Mouse (Mus musculus) MEL (cell line): ENCODE data around the gene Ankra2. TPM values are rescaled to one million over a fixed set of nuclear protein-coding genes. Genes with fewer than 3 reads are reported as not detected.

Experiments used
- DNase-seq: peaks from one replicate; pipeline ENCODE4 v3.0.0; 2011; ENCODE audit warnings: low read depth, low spot score
- H3K27ac ChIP-seq: 2 replicates; pipeline ENCODE4 v1.5.1; 2012; ENCODE audit warnings: low read depth, mild to moderate bottlenecking, control low read depth, low read length, moderate library complexity; ENCODE audit not compliant: control insufficient read depth
- H3K27me3 ChIP-seq, 2 experiments: fragments of 150-350 bp in 1 of 2; sonication (generic) in 1 of 2; 2 replicates each; pipeline ENCODE4 v1.6.1; 2012; ENCODE audit warnings: low read length in 2 of 2, mild to moderate bottlenecking in 2 of 2, improper control_type of control experiment in 1 of 2, moderate library complexity in 1 of 2; ENCODE audit not compliant: insufficient read depth in 2 of 2, control insufficient read depth in 1 of 2
- H3K36me3 ChIP-seq, 2 experiments: 2 replicates each; pipeline ENCODE4 v1.6.1; 2012 to 2014; ENCODE audit warnings: low read length in 2 of 2, improper control_type of control experiment in 1 of 2, inconsistent platforms in 1 of 2, mild to moderate bottlenecking in 1 of 2; ENCODE audit not compliant: insufficient read depth in 2 of 2, control insufficient read depth in 1 of 2
- H3K4me1 ChIP-seq, 2 experiments: fragments of 150-350 bp in 1 of 2; sonication (generic) in 1 of 2; 2 replicates each; pipeline ENCODE4 v1.6.1; 2012; ENCODE audit warnings: low read length in 2 of 2, improper control_type of control experiment in 1 of 2, mild to moderate bottlenecking in 1 of 2; ENCODE audit not compliant: insufficient read depth in 2 of 2, control insufficient read depth in 1 of 2
- H3K4me3 ChIP-seq, 2 experiments: fragments of 150-350 bp in 1 of 2; sonication (generic) in 1 of 2; 2 replicates each; pipeline ENCODE4 v1.5.1; 2012; ENCODE audit warnings: low read depth in 2 of 2, low read length in 2 of 2, mild to moderate bottlenecking in 2 of 2, moderate library complexity in 2 of 2, control low read depth in 1 of 2, improper control_type of control experiment in 1 of 2; ENCODE audit not compliant: control insufficient read depth in 1 of 2, insufficient read depth in 1 of 2
- H3K79me2 ChIP-seq: 2 replicates; pipeline ENCODE4 v1.6.1; 2012; ENCODE audit warnings: mild to moderate bottlenecking, low read length, moderate library complexity; ENCODE audit not compliant: control insufficient read depth, poor library complexity, insufficient read depth
- H3K9ac ChIP-seq: 2 replicates; pipeline ENCODE4 v1.6.1; 2012; ENCODE audit warnings: low read depth, mild to moderate bottlenecking, control low read depth, low read length, moderate library complexity; ENCODE audit not compliant: control insufficient read depth, poor library complexity, severe bottlenecking
- H3K9me3 ChIP-seq: fragments of 150-350 bp; sonication (generic); replicated peaks from 2 replicates; pipeline ENCODE4 v1.6.1; 2012; ENCODE audit warnings: mild to moderate bottlenecking, low read length, improper control_type of control experiment, moderate library complexity; ENCODE audit not compliant: insufficient read depth
- BHLHE40 ChIP-seq: IDR thresholded peaks from 2 replicates; pipeline ENCODE4 v1.6.1; 2012; ENCODE audit warnings: low read depth, mild to moderate bottlenecking, inconsistent platforms, low read length, improper control_type of control experiment, borderline replicate concordance
- CHD1 ChIP-seq: IDR thresholded peaks from 2 replicates; pipeline ENCODE4 v1.6.1; 2012; ENCODE audit warnings: low read depth, mild to moderate bottlenecking, inconsistent platforms, low read length, improper control_type of control experiment
- E2F4 ChIP-seq: IDR thresholded peaks from 2 replicates; pipeline ENCODE4 v1.6.1; 2011; ENCODE audit warnings: low read depth, low read length, improper control_type of control experiment, borderline replicate concordance
- GABPA ChIP-seq: IDR thresholded peaks from 2 replicates; pipeline ENCODE4 v1.6.1; 2012; ENCODE audit warnings: low read depth, mild to moderate bottlenecking, inconsistent platforms, low read length, improper control_type of control experiment, moderate library complexity
- GATA1 ChIP-seq: IDR thresholded peaks from 2 replicates; pipeline ENCODE4 v1.6.1; 2011; ENCODE audit warnings: low read depth, low read length, improper control_type of control experiment
- JUND ChIP-seq: IDR thresholded peaks from 2 replicates; pipeline ENCODE4 v1.6.1; 2011; ENCODE audit warnings: low read depth, mild to moderate bottlenecking, improper control_type of control experiment, low read length
- MAX ChIP-seq: IDR thresholded peaks from 2 replicates; pipeline ENCODE4 v1.6.1; 2011; ENCODE audit warnings: low read length, improper control_type of control experiment
- MEF2A ChIP-seq: IDR thresholded peaks from 2 replicates; pipeline ENCODE4 v1.6.1; 2014; ENCODE audit warnings: low read depth, mild to moderate bottlenecking, inconsistent platforms, low read length, improper control_type of control experiment; ENCODE audit not compliant: poor library complexity, insufficient replicate concordance, severe bottlenecking; ENCODE audit errors: extremely low read depth
- MXI1 ChIP-seq: IDR thresholded peaks from 2 replicates; pipeline ENCODE4 v1.6.1; 2011; ENCODE audit warnings: mild to moderate bottlenecking, low read depth, low read length, improper control_type of control experiment
- MYB ChIP-seq: IDR thresholded peaks from 2 replicates; pipeline ENCODE4 v1.6.1; 2011; ENCODE audit warnings: mild to moderate bottlenecking, low read depth, low read length, improper control_type of control experiment
- MYC ChIP-seq: IDR thresholded peaks from 2 replicates; pipeline ENCODE4 v1.6.1; 2011; ENCODE audit warnings: low read depth, mild to moderate bottlenecking, low read length, improper control_type of control experiment, moderate library complexity
- NELFE ChIP-seq: IDR thresholded peaks from 2 replicates; pipeline ENCODE4 v1.6.1; 2011; ENCODE audit warnings: low read depth, low read length, improper control_type of control experiment
- POLR2A ChIP-seq, 2 experiments: IDR thresholded peaks; 2 replicates each; pipeline ENCODE4 v1.6.1; 2011 to 2012; ENCODE audit warnings: low read length in 2 of 2, mild to moderate bottlenecking in 2 of 2, control low read depth in 1 of 2, improper control_type of control experiment in 1 of 2, low read depth in 1 of 2, moderate library complexity in 1 of 2; ENCODE audit not compliant: control insufficient read depth in 1 of 2, insufficient read depth in 1 of 2, poor library complexity in 1 of 2
- POLR2AphosphoS2 ChIP-seq: IDR thresholded peaks from 2 replicates; pipeline ENCODE4 v1.6.1; 2011; ENCODE audit warnings: low read length, improper control_type of control experiment
- RAD21 ChIP-seq: IDR thresholded peaks from 2 replicates; pipeline ENCODE4 v1.6.1; 2011; ENCODE audit warnings: mild to moderate bottlenecking, low read depth, low read length, improper control_type of control experiment
- TAL1 ChIP-seq: IDR thresholded peaks from 2 replicates; pipeline ENCODE4 v1.6.1; 2012; ENCODE audit warnings: mild to moderate bottlenecking, inconsistent platforms, low read length, moderate library complexity, mixed read lengths
- TBP ChIP-seq: IDR thresholded peaks from 2 replicates; pipeline ENCODE4 v1.8.0; 2011; ENCODE audit warnings: low read depth, low read length, improper control_type of control experiment
- UBTF ChIP-seq: IDR thresholded peaks from 2 replicates; pipeline ENCODE4 v1.6.1; 2012; ENCODE audit warnings: low read depth, mild to moderate bottlenecking, inconsistent platforms, low read length, improper control_type of control experiment, moderate library complexity, borderline replicate concordance; ENCODE audit not compliant: insufficient read depth
- USF1 ChIP-seq: IDR thresholded peaks from 2 replicates; pipeline ENCODE4 v1.6.1; 2014; ENCODE audit warnings: low read depth, mild to moderate bottlenecking, inconsistent platforms, low read length, improper control_type of control experiment, moderate library complexity
- ZC3H11A ChIP-seq: IDR thresholded peaks from 2 replicates; pipeline ENCODE4 v1.6.1; 2012; ENCODE audit warnings: low read depth, mild to moderate bottlenecking, inconsistent platforms, low read length, improper control_type of control experiment
- ZKSCAN1 ChIP-seq: IDR thresholded peaks from 2 replicates; pipeline ENCODE4 v1.6.1; 2012; ENCODE audit warnings: low read depth, mild to moderate bottlenecking, inconsistent platforms, low read length, improper control_type of control experiment, moderate library complexity
- ZMIZ1 ChIP-seq: IDR thresholded peaks from 2 replicates; pipeline ENCODE4 v1.6.1; 2012; ENCODE audit warnings: low read depth, mild to moderate bottlenecking, inconsistent platforms, low read length, improper control_type of control experiment, moderate library complexity
- ZNF384 ChIP-seq: IDR thresholded peaks from 2 replicates; pipeline ENCODE4 v1.6.1; 2012; ENCODE audit warnings: low read depth, mild to moderate bottlenecking, inconsistent platforms, low read length, improper control_type of control experiment
- polyA plus RNA-seq, 2 experiments: library from polyadenylated mRNA; stranded (reverse) in 1 of 2; unstranded in 1 of 2; fragments of >175 nt in 1 of 2; fragments of >200 nt in 1 of 2; gene quantifications; 2 replicates each; pipeline versions ENCODE4 v1.2.1 to v1.2.4; 2012; ENCODE audit warnings: low replicate concordance in 2 of 2, low read depth in 1 of 2; ENCODE audit not compliant: insufficient read length in 2 of 2, insufficient read depth in 1 of 2, missing spikeins in 1 of 2
- total RNA-seq: library from RNA; depleted of rRNA; stranded (reverse); fragments of 300-350 nt; gene quantifications from 2 replicates; pipeline ENCODE4 v1.2.3, GENCODE M21; 2012

Ankra2 gene
- total and polyA plus RNA-seq, 3 experiments: 10.4 to 14.7 TPM; not detected in 1

- peak overlapping the region; percentile 56 to 90 for H3K4me3 ChIP-seq
- H3K36me3 ChIP-seq: peaks cover 45 to 54% of the 10 kb centered on the region in 2 experiments
- H3K27ac ChIP-seq: peak overlapping the region; percentile 40; the same call in 1 of the 2 replicates
- DNase-seq: no peak
- H3K9ac ChIP-seq: peak overlapping the region; percentile 98
- H3K9me3 ChIP-seq: no peaks in the 10 kb centered on the region
- no peaks in the 10 kb centered on the region for H3K27me3 ChIP-seq
- H3K79me2 ChIP-seq: peaks cover 47% of the 10 kb centered on the region
- H3K4me1 ChIP-seq: peaks cover 9 to 21% of the 10 kb centered on the region in 2 experiments
- no peak for TF ChIP-seq RAD21
- TF ChIP-seq E2F4: no peak
- peak; percentile 23; the same call in 1 of the 2 replicates for TF ChIP-seq NELFE
- no peak for TF ChIP-seq BHLHE40
- TF ChIP-seq GABPA: no peak
- TF ChIP-seq MXI1: 0 out of 2 replicates have a peak, but pooled peaks have one; percentile 12
- no peak for TF ChIP-seq JUND
- 0 out of 2 replicates have a peak, but pooled peaks have one; percentile 18 for TF ChIP-seq MAX
- peak; percentile 17; the same call in 1 of the 2 replicates for TF ChIP-seq POLR2AphosphoS2
These were observed 52.2 kb downstream of the Ankra2 start for GRCm38 (mm10) chr13:98315124-98315523.

- Histone ChIP-seq H3K27me3 (no peaks in the 10 kb centered on the region), H3K9ac (peak overlapping the region; percentile 98), H3K4me1 (peaks cover 9 to 21% of the 10 kb centered on the region in 2 experiments), H3K27ac (peak overlapping the region; percentile 72), H3K4me3 (peak overlapping the region; percentile 63 to 90), H3K79me2 (peaks cover 44% of the 10 kb centered on the region), H3K9me3 (no peaks in the 10 kb centered on the region), H3K36me3 (peaks cover 36 to 46% of the 10 kb centered on the region in 2 experiments)
- no peak for DNase-seq
- TF ChIP-seq NELFE (no peak), UBTF (0 out of 2 replicates have a peak, but pooled peaks have one; percentile 21), ZNF384 (peak; percentile 28; the same call in 1 of the 2 replicates)
These were observed 53.2 kb downstream of the Ankra2 start for GRCm38 (mm10) chr13:98316140-98316479.

- H3K9ac ChIP-seq: peak within 1 kb of the TSS; percentile 98
- H3K4me1 ChIP-seq: peaks cover 9 to 21% of the 10 kb centered on the region in 2 experiments
- H3K79me2 ChIP-seq: peaks cover 43% of the 10 kb centered on the region
- H3K27ac ChIP-seq: peak within 1 kb of the TSS; percentile 80
- H3K27me3 ChIP-seq: no peaks in the 10 kb centered on the region
- H3K36me3 ChIP-seq: peaks cover 31 to 41% of the 10 kb centered on the region in 2 experiments
- H3K9me3 ChIP-seq: no peaks in the 10 kb centered on the region
- peak; percentile 95 for DNase-seq
- peak within 1 kb of the TSS; percentile 63 to 90 for H3K4me3 ChIP-seq
- TF ChIP-seq E2F4: no peak
- peak; percentile 69 for TF ChIP-seq MXI1
- TF ChIP-seq POLR2A (IDR thresholded peaks at IDR 0.05; ENCODE audit: control insufficient read depth in 1 of 2, insufficient read depth in 1 of 2, low read depth in 1 of 2, low read length in 2 of 2, poor library complexity in 1 of 2): peak; percentile 87 to 90
- TF ChIP-seq USF1: no peak
- no peak for TF ChIP-seq GATA1
- TF ChIP-seq MYC: no peak
- TF ChIP-seq ZC3H11A: no peak
- TF ChIP-seq POLR2AphosphoS2: peak; percentile 62; the same call in 1 of the 2 replicates
- peak; percentile 83 for TF ChIP-seq TBP
- TF ChIP-seq TAL1: no peak
- TF ChIP-seq JUND: no peak
- no peak for TF ChIP-seq MEF2A
- no peak for TF ChIP-seq CHD1
- TF ChIP-seq MAX: peak; percentile 41; the same call in 1 of the 2 replicates
- no peak for TF ChIP-seq ZKSCAN1
- TF ChIP-seq GABPA: no peak
- TF ChIP-seq ZMIZ1: 0 out of 2 replicates have a peak, but pooled peaks have one; percentile 49
- no peak for TF ChIP-seq MYB
These were observed 53.8 kb downstream of the Ankra2 start, which contains the start of gene Btf3 for GRCm38 (mm10) chr13:98316480-98317245. Gene Btf3 (minus strand): TSS chr13:98317006.
